Mouse (Mus musculus): ENCODE measurements around the gene 1600014C23Rik. TPM values are rescaled to one million over a fixed set of nuclear protein-coding genes. Genes with fewer than 3 reads are reported as not detected.
A peak's percentile ranks its signal among the peaks of the same experiment; 100 is the strongest.

Gene 1600014C23Rik
- total and polyA plus RNA-seq, 2 experiments from 2014 or later = 0.51 TPM; not detected in 1

GRCm38 (mm10) chr17:45695227-45696120 is 38.2 kb downstream of the 1600014C23Rik start:
- Histone ChIP-seq H3K27ac (no peak overlapping the region), H3K27me3 (ENCODE audit: insufficient read depth, low read length) (no peaks in the 10 kb centered on the region), H3K4me3 (ENCODE audit: low read length) (no peak overlapping the region), H3K9me3 (ENCODE audit: low read length) (no peaks in the 10 kb centered on the region), H3K9ac (replicated peaks; ENCODE audit: low read length) (no peak overlapping the region), H3K4me2 (ENCODE audit: low read depth, low read length) (no peak overlapping the region), H3K36me3 (ENCODE audit: insufficient read depth, low read length) (no peaks in the 10 kb centered on the region), H3K4me1 (ENCODE audit: insufficient read depth, low read length) (no peaks in the 10 kb centered on the region)
- ATAC-seq (no peak), DNase-seq (ENCODE audit: low spot score) (no peak)
- WGBS = 77% methylated on average over 23 of the region's 23 CpGs
- no peak for TF ChIP-seq CTCF (IDR thresholded peaks at IDR 0.05; ENCODE audit: low read depth)

GRCm38 (mm10) chr17:45693812-45694565 is 39.7 kb downstream of the 1600014C23Rik start:
- 74% methylated on average over 18 of the region's 18 CpGs for WGBS
- DNase-seq (ENCODE audit: low spot score) = no peak
- no peaks in the 10 kb centered on the region for H3K4me1 ChIP-seq (ENCODE audit: insufficient read depth, low read length)
- no peaks in the 10 kb centered on the region for H3K9me3 ChIP-seq (ENCODE audit: low read length)
- no peaks in the 10 kb centered on the region for H3K27me3 ChIP-seq (ENCODE audit: insufficient read depth, low read length)
- H3K4me2 ChIP-seq (ENCODE audit: low read depth, low read length) = no peak overlapping the region
- H3K27ac ChIP-seq = no peak overlapping the region
- no peak overlapping the region for H3K9ac ChIP-seq (replicated peaks; ENCODE audit: low read length)
- no peak for TF ChIP-seq CTCF (IDR thresholded peaks at IDR 0.05; ENCODE audit: low read depth)
- H3K4me3 ChIP-seq (ENCODE audit: low read length) = no peak overlapping the region
- no peak for ATAC-seq
- no peaks in the 10 kb centered on the region for H3K36me3 ChIP-seq (ENCODE audit: insufficient read depth, low read length)

GRCm38 (mm10) chr17:45692159-45692558 is 41.5 kb downstream of the 1600014C23Rik start:
- H3K4me1 ChIP-seq (ENCODE audit: insufficient read depth, low read length) = peaks cover 8% of the 10 kb centered on the region
- no peaks in the 10 kb centered on the region for H3K27me3 ChIP-seq (ENCODE audit: insufficient read depth, low read length)
- H3K27ac ChIP-seq = no peak overlapping the region
- no peak for ATAC-seq
- no peak overlapping the region for H3K4me2 ChIP-seq (ENCODE audit: low read depth, low read length)
- H3K9me3 ChIP-seq (ENCODE audit: low read length) = no peaks in the 10 kb centered on the region
- TF ChIP-seq CTCF (IDR thresholded peaks at IDR 0.05; ENCODE audit: low read depth) = no peak
- H3K4me3 ChIP-seq (ENCODE audit: low read length) = no peak overlapping the region
- no peaks in the 10 kb centered on the region for H3K36me3 ChIP-seq (ENCODE audit: insufficient read depth, low read length)
- WGBS = 81% methylated on average over 5 of the region's 5 CpGs
- H3K9ac ChIP-seq (replicated peaks; ENCODE audit: low read length) = no peak overlapping the region
- no peak for DNase-seq (ENCODE audit: low spot score)

GRCm38 (mm10) chr17:45690044-45690443 is 43.6 kb downstream of the 1600014C23Rik start:
- WGBS = 90% methylated on average over 4 of the region's 4 CpGs
- H3K4me2 ChIP-seq (ENCODE audit: low read depth, low read length) = no peak overlapping the region
- H3K4me3 ChIP-seq (ENCODE audit: low read length) = no peak overlapping the region
- H3K4me1 ChIP-seq (ENCODE audit: insufficient read depth, low read length) = peaks cover 13% of the 10 kb centered on the region
- no peak overlapping the region for H3K9ac ChIP-seq (replicated peaks; ENCODE audit: low read length)
- ATAC-seq (no peak), DNase-seq (ENCODE audit: low spot score) (no peak)
- H3K27me3 ChIP-seq (ENCODE audit: insufficient read depth, low read length) = no peaks in the 10 kb centered on the region
- H3K9me3 ChIP-seq (ENCODE audit: low read length) = no peaks in the 10 kb centered on the region
- H3K36me3 ChIP-seq (ENCODE audit: insufficient read depth, low read length) = no peaks in the 10 kb centered on the region
- no peak for TF ChIP-seq CTCF (IDR thresholded peaks at IDR 0.05; ENCODE audit: low read depth)
- no peak overlapping the region for H3K27ac ChIP-seq

- no peak for ATAC-seq
- 89% methylated on average over 9 of the region's 9 CpGs for WGBS
- H3K27ac ChIP-seq = no peak overlapping the region
These were observed 44.5 kb downstream of the 1600014C23Rik start for GRCm38 (mm10) chr17:45689120-45689519.

GRCm38 (mm10) chr17:45686716-45687115 is 46.9 kb downstream of the 1600014C23Rik start, which contains the start of gene Tmem63b:
Gene Tmem63b, minus strand, starts transcription at chr17:45686905.
- peak within 1 kb of the TSS; percentile 94 for H3K4me3 ChIP-seq (ENCODE audit: low read length)
- peak within 1 kb of the TSS; percentile 92 for H3K9ac ChIP-seq (replicated peaks; ENCODE audit: low read length)
- peak; percentile 30 for DNase-seq (ENCODE audit: low spot score)
- peak within 1 kb of the TSS; percentile 88 for H3K27ac ChIP-seq
- H3K27me3 ChIP-seq (ENCODE audit: insufficient read depth, low read length) = no peaks in the 10 kb centered on the region
- no peaks in the 10 kb centered on the region for H3K9me3 ChIP-seq (ENCODE audit: low read length)
- no peak for TF ChIP-seq CTCF (IDR thresholded peaks at IDR 0.05; ENCODE audit: low read depth)
- peak within 1 kb of the TSS; percentile 82 for H3K4me2 ChIP-seq (ENCODE audit: low read depth, low read length)
- peak; percentile 6; the same call in 1 of the 2 replicates for ATAC-seq
- peaks cover 20% of the 10 kb centered on the region for H3K4me1 ChIP-seq (ENCODE audit: insufficient read depth, low read length)
- no peaks in the 10 kb centered on the region for H3K36me3 ChIP-seq (ENCODE audit: insufficient read depth, low read length)
- WGBS = 7% methylated on average over 12 of the region's 12 CpGs

More at GRCm38 (mm10) chr17:45689120-45689519, 44.5 kb downstream of the 1600014C23Rik start:
- Histone ChIP-seq H3K27me3 (ENCODE audit: insufficient read depth, low read length) (no peaks in the 10 kb centered on the region), H3K4me1 (ENCODE audit: insufficient read depth, low read length) (peaks cover 20% of the 10 kb centered on the region), H3K9me3 (ENCODE audit: low read length) (no peaks in the 10 kb centered on the region), H3K36me3 (ENCODE audit: insufficient read depth, low read length) (no peaks in the 10 kb centered on the region), H3K4me2 (ENCODE audit: low read depth, low read length) (no peak overlapping the region), H3K4me3 (ENCODE audit: low read length) (no peak overlapping the region), H3K9ac (replicated peaks; ENCODE audit: low read length) (no peak overlapping the region)
- DNase-seq (ENCODE audit: low spot score) = no peak
- no peak for TF ChIP-seq CTCF (IDR thresholded peaks at IDR 0.05; ENCODE audit: low read depth)
